Mouse (Mus musculus) adrenal gland, postnatal 10 days (tissue): ENCODE measurements around the gene Twf2. TPM values are rescaled to one million over a fixed set of nuclear protein-coding genes. Genes with fewer than 3 reads are reported as not detected.
A peak's percentile ranks its signal among the peaks of the same experiment; 100 is the strongest.

ENCODE experiments used
- DNase-seq: peaks from one replicate; pipeline ENCODE4 v3.0.0; 2021; ENCODE audit warnings: mixed read lengths
- microRNA-seq: library from miRNA; unstranded; fragments of <30 nt; microRNA quantifications from one replicate; pipeline ENCODE4 v1.2.0, GENCODE M21; 2021
- total RNA-seq, 2 experiments: library from RNA; stranded (reverse); gene quantifications; 2 replicates each; pipeline ENCODE4 v1.2.3; 2021

Gene Twf2
- total RNA-seq, 2 experiments from 2014 or later: 38.5 to 58.6 TPM

DNA sequence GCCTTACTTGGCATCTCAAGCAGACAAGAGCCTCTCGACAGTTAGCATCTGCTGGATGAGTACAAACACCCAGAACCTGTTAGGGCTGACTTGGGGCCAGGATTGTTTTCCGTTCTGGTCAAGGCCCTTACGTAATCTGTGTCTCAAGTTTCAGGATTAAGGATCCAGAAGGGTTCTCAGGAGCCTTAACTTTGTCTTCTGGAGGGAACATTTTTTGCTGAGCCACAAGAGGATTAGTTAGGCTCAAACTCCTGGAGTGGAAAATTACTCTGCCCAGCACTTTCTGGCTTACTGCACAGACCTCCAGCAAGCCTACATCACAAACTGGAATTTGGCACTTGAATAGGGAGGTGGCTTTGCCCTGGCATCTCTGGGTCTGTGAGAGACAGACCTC, 33.9 kb downstream of the Twf2 start:
- DNase-seq: peak; percentile 27

DNA sequence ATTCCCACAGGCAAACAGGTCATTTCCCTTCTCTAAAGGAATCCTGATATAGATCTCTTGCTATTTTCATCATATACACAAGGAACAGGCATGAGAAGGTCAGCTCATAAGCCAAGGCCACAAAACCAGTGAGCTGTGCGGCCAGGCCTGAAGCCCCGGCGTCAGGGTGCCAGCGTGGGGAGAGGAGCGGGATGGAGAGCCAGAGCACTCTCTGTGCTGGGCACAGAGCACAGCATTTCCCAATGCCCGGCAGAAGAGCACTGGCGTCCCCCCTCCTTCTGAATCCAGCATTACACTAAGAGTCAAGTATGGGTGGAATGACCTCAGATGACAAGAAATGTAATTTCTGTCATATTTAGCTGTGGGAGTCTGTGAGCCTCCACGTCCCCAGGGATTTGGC, 34.5 kb downstream of the Twf2 start:
- peak; percentile 57 for DNase-seq

- no peak for DNase-seq
Observed at GRCm38 (mm10) chr9:106237878-106238277, 35.0 kb downstream of the Twf2 start.

DNA sequence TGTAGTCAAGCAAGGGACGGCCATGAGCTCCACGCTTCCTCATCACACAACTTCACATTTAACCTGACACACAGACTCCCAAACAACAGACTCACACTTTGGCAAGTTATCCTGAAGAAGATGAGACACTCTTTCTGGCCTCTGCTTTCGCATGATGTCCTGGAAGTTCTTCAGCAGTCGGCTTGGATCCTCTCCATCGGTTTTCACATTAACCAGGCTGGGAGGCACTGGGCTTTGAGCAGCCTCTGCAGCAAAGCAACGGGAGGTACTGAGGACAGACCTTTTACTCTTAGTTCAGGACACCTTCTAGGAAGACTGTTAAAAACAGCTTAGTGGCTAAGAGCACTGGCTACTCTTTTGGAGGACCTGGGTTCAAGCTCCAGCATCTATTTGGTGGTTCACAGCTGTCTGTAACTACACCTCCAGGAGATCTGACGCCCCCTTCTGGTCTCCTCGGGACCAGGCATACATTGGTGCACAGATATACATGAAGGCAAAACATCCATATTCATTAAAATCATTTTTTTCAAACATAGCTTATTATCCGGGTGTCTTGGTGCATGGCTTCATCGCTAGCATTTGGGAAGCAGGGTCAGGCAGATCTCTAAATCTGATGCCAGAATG, 38.7 kb downstream of the Twf2 start:
- no peak for DNase-seq

DNA sequence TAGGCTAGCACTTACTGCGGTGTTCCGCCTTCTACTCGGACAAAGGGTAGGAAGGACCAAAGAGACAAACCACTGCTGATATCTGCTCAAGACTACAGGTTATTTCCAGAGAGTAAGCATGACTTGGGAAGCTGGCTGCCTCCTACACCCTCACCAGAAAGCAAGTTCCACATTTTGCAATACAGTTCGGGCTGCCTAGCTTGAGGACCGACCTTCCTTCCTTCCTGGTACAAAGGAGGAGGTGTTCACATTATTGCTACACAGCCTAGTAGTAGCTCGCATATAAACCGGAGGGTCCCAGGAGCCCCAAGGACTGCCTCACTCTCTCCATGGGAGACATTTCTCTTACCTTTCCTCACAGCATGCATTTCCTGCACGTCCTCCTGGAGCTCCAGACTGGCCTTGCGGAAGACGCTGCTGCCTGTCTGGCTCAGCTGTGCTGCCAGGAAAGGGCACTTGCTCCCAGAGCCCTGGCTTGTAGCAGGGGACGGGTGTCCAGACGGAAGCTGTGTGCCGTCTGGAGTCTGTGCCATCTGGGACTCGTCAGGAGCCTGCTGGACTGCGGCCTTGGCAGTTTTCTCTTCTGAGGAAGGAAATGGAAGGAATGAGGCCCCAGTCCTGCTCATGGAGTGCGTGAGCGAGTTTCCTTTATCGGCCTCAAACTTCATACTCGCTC, 40.0 kb downstream of the Twf2 start:
- peak; percentile 76 for DNase-seq

DNA sequence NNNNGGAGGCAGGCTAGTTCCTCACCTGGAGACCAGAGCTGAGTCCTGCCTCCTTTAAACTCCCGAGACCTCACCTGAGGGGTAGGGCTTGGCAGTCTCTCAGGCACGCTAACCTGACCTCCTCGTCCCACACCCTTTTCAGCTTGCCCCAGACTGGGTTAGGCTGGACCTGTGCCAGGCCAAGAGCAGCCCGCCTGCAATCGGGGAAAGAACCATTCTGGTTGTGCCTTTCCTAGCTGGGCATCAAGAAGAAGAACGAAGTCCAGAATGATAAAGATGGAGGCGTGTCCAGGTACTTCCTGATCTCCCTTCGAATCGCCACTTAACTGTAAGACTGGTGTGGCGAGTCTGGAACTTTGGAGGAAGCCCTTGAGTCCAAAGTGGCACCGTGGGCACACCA, 46.6 kb downstream of the Twf2 start:
- peak; percentile 23 for DNase-seq

GRCm38 (mm10) chr9:106250245-106250644, 47.3 kb downstream of the Twf2 start:
- DNase-seq: peak; percentile 37

GRCm38 (mm10) chr9:106251066-106251465, 48.2 kb downstream of the Twf2 start:
- DNase-seq: peak; percentile 50

DNA sequence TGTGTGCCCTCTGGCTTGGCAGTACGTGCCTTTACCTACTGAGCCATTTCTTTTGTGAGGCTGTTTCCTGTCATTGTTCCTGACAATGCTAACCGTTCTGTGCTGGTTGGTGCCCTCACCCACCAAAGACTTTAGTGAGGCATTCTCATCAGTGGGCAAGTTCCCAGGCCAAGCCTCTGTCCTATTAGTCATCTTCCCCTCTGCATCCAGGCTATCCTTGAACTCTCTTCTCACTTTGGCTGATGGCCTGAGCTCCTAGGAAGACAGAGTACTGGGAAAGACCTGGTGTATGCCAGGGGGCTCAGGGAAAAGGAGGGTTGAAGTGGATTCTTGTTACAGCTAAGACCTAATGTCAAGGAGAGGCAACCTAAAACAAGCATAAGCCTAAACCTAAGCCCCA, 51.1 kb downstream of the Twf2 start:
- peak; percentile 58 for DNase-seq

GRCm38 (mm10) chr9:106258412-106258811, 55.5 kb downstream of the Twf2 start:
- no peak for DNase-seq

- DNase-seq: no peak
Observed at GRCm38 (mm10) chr9:106258990-106259389, 56.1 kb downstream of the Twf2 start.

DNA sequence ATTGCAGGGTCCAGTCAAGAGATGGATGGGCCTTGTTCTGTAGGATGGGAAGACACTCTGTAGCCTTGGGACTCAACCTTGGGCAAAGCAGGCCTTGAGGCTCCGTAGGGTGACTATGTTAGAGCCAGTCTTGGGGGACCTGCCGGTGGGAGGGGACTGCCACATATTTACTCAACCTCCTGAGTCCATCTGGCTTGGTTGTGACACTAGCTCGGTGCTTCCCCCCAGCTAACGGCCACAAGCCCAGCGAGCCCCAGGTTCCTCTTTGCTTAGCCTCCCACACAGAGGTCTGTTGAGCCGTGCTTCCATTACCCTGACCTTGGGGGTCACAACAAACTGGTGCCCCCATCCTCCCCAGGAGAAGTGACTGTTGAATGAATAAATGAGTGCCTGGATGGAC, 58.1 kb downstream of the Twf2 start:
- DNase-seq: no peak

DNA sequence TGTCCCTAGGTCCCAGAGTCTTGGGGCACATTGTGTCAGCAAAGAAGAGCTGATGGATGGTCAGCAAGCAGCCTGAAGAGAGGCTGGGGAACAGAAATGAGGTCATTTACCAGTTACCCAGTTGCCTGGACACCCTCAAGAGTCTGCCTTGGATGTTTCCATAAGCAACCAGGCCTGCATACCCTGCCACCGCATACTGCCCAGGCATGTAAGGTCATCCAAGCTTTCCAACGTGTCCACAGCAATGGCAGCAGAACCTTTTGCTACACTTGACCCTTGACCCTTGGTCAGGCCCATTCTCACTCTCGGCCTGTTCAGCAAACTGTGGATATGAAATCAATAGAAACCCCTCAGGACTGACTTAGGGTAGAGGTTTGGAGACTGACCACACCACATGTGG, 58.6 kb downstream of the Twf2 start:
- DNase-seq: no peak

- DNase-seq: no peak
Observed at GRCm38 (mm10) chr9:106262075-106262474, 59.2 kb downstream of the Twf2 start.

- no peak for DNase-seq
Observed at GRCm38 (mm10) chr9:106263381-106263924, 60.5 kb downstream of the Twf2 start.

Small RNA genes within 50 kb of the gene (microRNA-seq; reads per million reads assigned to microRNA genes)
- not detected for gene Mir135a-1
- gene Mirlet7g: 93,618 reads per million, percentile 100 among the genes with 10 or more reads in this experiment

Other genes with a start within 250 kb of the Twf2 start
- gene Col6a5, start 242.5 kb upstream of the Twf2 start, total RNA-seq: 1 to 10 TPM; 4.8 to 4.9 TPM
- 1 to 10 TPM in 1 of 2 experiments, under 1 TPM in 1; 0.96 to 1.7 TPM for gene Col6a4, start 106.3 kb upstream of the Twf2 start, total RNA-seq
- gene Glyctk, start 45.0 kb upstream of the Twf2 start, total RNA-seq: 10 to 100 TPM; 15.7 to 23.2 TPM
- 10 to 100 TPM; 72.1 to 87.6 TPM for gene Wdr82, start 32.2 kb upstream of the Twf2 start, total RNA-seq
- 100 to 1,000 TPM; 119 to 129 TPM for gene Ppm1m, start 3.4 kb upstream of the Twf2 start, total RNA-seq
- gene Tlr9, start 19.5 kb downstream of the Twf2 start, total RNA-seq: 1 to 10 TPM; 1.2 to 1.5 TPM
- 1,000 to 10,000 TPM in 1 of 2 experiments, 100 to 1,000 TPM in 1; 940 to 1,609 TPM for gene Alas1, start 45.5 kb downstream of the Twf2 start, total RNA-seq
- gene Poc1a, start 78.0 kb downstream of the Twf2 start, total RNA-seq: 1 to 10 TPM; 7.3 to 8.8 TPM
- 10 to 100 TPM; 21.0 to 26.1 TPM for gene Dusp7, start 165.5 kb downstream of the Twf2 start, total RNA-seq
- gene Rpl29, start 226.3 kb downstream of the Twf2 start, total RNA-seq: 100 to 1,000 TPM; 485 to 490 TPM
- gene Acy1, start 235.2 kb downstream of the Twf2 start, total RNA-seq: 10 to 100 TPM; 21.3 to 23.1 TPM
- gene Abhd14b, start 244.4 kb downstream of the Twf2 start, total RNA-seq: 10 to 100 TPM; 30.7 to 32.6 TPM
- gene Abhd14a, start 244.6 kb downstream of the Twf2 start, total RNA-seq: 10 to 100 TPM; 20.6 to 24.6 TPM